Mouse (Mus musculus) midbrain, embryonic 16.5 days (tissue): ENCODE measurements at regions not wholly inside any gene's neighbourhood (a gene's known extent, or its start where the extent isn't known, plus 50 kb on each side); places are given as distances from the start of the nearest gene placed in this dataset.
"Not testable (repeated sequence)": the region's sequence is repeated elsewhere in the genome, so short reads cannot be mapped to it uniquely, and the experiment has no call there.

ENCODE experiments used
- ATAC-seq: fragments of 200-750 bp; cut with Nextera tagmentation; 2 replicates; pipeline ENCODE4 v1.8.0; 2017; ENCODE audit warnings: moderate TSS enrichment
- H3K27ac ChIP-seq: fragments of 300-500 bp; sonication (generic); 2 replicates; pipeline ENCODE4 v1.5.1; 2014; ENCODE audit warnings: mild to moderate bottlenecking, low read length, mixed read lengths
- H3K27me3 ChIP-seq: fragments of 300-500 bp; sonication (generic); 2 replicates; pipeline ENCODE4 v1.6.1; 2014; ENCODE audit warnings: low read depth, low read length, mixed read lengths; ENCODE audit not compliant: control insufficient read depth, insufficient read depth
- H3K36me3 ChIP-seq: fragments of 300-500 bp; sonication (generic); 2 replicates; pipeline ENCODE4 v1.6.1; 2014; ENCODE audit warnings: mild to moderate bottlenecking, low read length, moderate library complexity, mixed read lengths; ENCODE audit not compliant: control insufficient read depth, insufficient read depth
- H3K4me1 ChIP-seq: fragments of 300-500 bp; sonication (generic); 2 replicates; pipeline ENCODE4 v1.6.1; 2014; ENCODE audit warnings: mild to moderate bottlenecking, low read length, mixed read lengths; ENCODE audit not compliant: control insufficient read depth, insufficient read depth
- H3K4me2 ChIP-seq: fragments of 300-500 bp; sonication (generic); 2 replicates; pipeline ENCODE4 v1.6.1; 2014; ENCODE audit warnings: mild to moderate bottlenecking, low read length, mixed read lengths
- H3K4me3 ChIP-seq: fragments of 300-500 bp; sonication (generic); 2 replicates; pipeline ENCODE4 v1.5.1; 2014; ENCODE audit warnings: low read depth, mild to moderate bottlenecking, low read length, moderate library complexity, mixed read lengths
- H3K9ac ChIP-seq: fragments of 300-500 bp; sonication (generic); 2 replicates; pipeline ENCODE4 v1.6.1; 2014; ENCODE audit warnings: low read depth, low read length, mixed read lengths
- H3K9me3 ChIP-seq: fragments of 300-500 bp; sonication (generic); replicated peaks from 2 replicates; pipeline ENCODE4 v1.6.1; 2014; ENCODE audit warnings: mild to moderate bottlenecking, low read length, mixed read lengths; ENCODE audit not compliant: control insufficient read depth, poor library complexity, severe bottlenecking
- WGBS: fragments of 180-500 bp; shearing (Covaris S2); extraction: QIAGEN DNeasy Blood & Tissue Kit; methylation state at CpG from one replicate; pipeline ENCODE4 v1.1.7; 2014; 5-methylcytosine and 5-hydroxymethylcytosine counted together

GRCm38 (mm10) chr12:64788761-64789160 is 128.9 kb upstream of the Gm527 start:
- Histone ChIP-seq H3K27me3 (no peaks in the 10 kb centered on the region), H3K4me1 (no peaks in the 10 kb centered on the region), H3K9me3 (no peaks in the 10 kb centered on the region), H3K4me2 (no peak overlapping the region), H3K36me3 (no peaks in the 10 kb centered on the region), H3K4me3 (no peak overlapping the region), H3K9ac (no peak overlapping the region), H3K27ac (no peak overlapping the region)
- WGBS, result 52% methylated on average over 3 of the region's 3 CpGs
- peak; percentile 62; the same call in 1 of the 2 replicates for ATAC-seq

- not testable (repeated sequence) for H3K9ac ChIP-seq, H3K4me2 ChIP-seq, H3K36me3 ChIP-seq, ATAC-seq, H3K27ac ChIP-seq, H3K4me3 ChIP-seq, H3K27me3 ChIP-seq, H3K4me1 ChIP-seq, H3K9me3 ChIP-seq
- WGBS, result 86% methylated on average over 2 of the region's 2 CpGs
Measured at GRCm38 (mm10) chr12:64808492-64808891, 109.2 kb upstream of the Gm527 start.

GRCm38 (mm10) chr12:64810081-64810480 is 107.6 kb upstream of the Gm527 start:
- no peak for ATAC-seq
- Histone ChIP-seq H3K4me2 (no peak overlapping the region), H3K4me1 (no peaks in the 10 kb centered on the region), H3K36me3 (no peaks in the 10 kb centered on the region), H3K27me3 (no peaks in the 10 kb centered on the region), H3K9me3 (no peaks in the 10 kb centered on the region), H3K4me3 (no peak overlapping the region), H3K27ac (no peak overlapping the region), H3K9ac (no peak overlapping the region)
- WGBS, result 91% methylated on average over 1 of the region's 1 CpGs

- ATAC-seq, result no peak
- WGBS, result 83% methylated on average over 6 of the region's 6 CpGs
Measured at GRCm38 (mm10) chr12:64815871-64816270, 101.8 kb upstream of the Gm527 start.

GRCm38 (mm10) chr12:64817056-64817810 is 100.5 kb upstream of the Gm527 start:
- Histone ChIP-seq H3K36me3 (no peaks in the 10 kb centered on the region), H3K27ac (no peak overlapping the region), H3K4me1 (no peaks in the 10 kb centered on the region), H3K9me3 (no peaks in the 10 kb centered on the region), H3K4me3 (no peak overlapping the region), H3K27me3 (no peaks in the 10 kb centered on the region), H3K9ac (no peak overlapping the region), H3K4me2 (no peak overlapping the region)
- WGBS, result 67% methylated on average over 9 of the region's 9 CpGs
- ATAC-seq, result no peak

More at GRCm38 (mm10) chr12:64815871-64816270, 101.8 kb upstream of the Gm527 start:
- Histone ChIP-seq H3K9ac (no peak overlapping the region), H3K4me3 (no peak overlapping the region), H3K27me3 (no peaks in the 10 kb centered on the region), H3K4me1 (no peaks in the 10 kb centered on the region), H3K9me3 (no peaks in the 10 kb centered on the region), H3K27ac (no peak overlapping the region), H3K4me2 (no peak overlapping the region), H3K36me3 (no peaks in the 10 kb centered on the region)

- WGBS, result 88% methylated on average over 5 of the region's 5 CpGs
- Histone ChIP-seq H3K9ac (no peak overlapping the region), H3K27me3 (no peaks in the 10 kb centered on the region), H3K4me1 (no peaks in the 10 kb centered on the region), H3K36me3 (no peaks in the 10 kb centered on the region), H3K4me3 (no peak overlapping the region), H3K4me2 (no peak overlapping the region), H3K27ac (no peak overlapping the region), H3K9me3 (no peaks in the 10 kb centered on the region)
- no peak for ATAC-seq
Measured at GRCm38 (mm10) chr12:64820722-64821121, 97.0 kb upstream of the Gm527 start.

GRCm38 (mm10) chr12:64829662-64830249 is 88.0 kb upstream of the Gm527 start:
- peaks cover 3% of the 10 kb centered on the region; the same call in 1 of the 2 replicates for H3K4me1 ChIP-seq
- ATAC-seq, result peak; percentile 91
- 5% methylated on average over 1 of the region's 1 CpGs for WGBS

GRCm38 (mm10) chr12:64832313-64833151 is 85.2 kb upstream of the Gm527 start:
- no peak overlapping the region for H3K27ac ChIP-seq
- no peaks in the 10 kb centered on the region for H3K27me3 ChIP-seq
- H3K9ac ChIP-seq, result no peak overlapping the region
- H3K4me2 ChIP-seq, result no peak overlapping the region
- no peak overlapping the region for H3K4me3 ChIP-seq
- no peaks in the 10 kb centered on the region for H3K9me3 ChIP-seq
- ATAC-seq, result peak; percentile 83
- WGBS, result 26% methylated on average over 9 of the region's 9 CpGs
- H3K4me1 ChIP-seq, result peaks cover 3% of the 10 kb centered on the region; the same call in 1 of the 2 replicates
- no peaks in the 10 kb centered on the region for H3K36me3 ChIP-seq

More at GRCm38 (mm10) chr12:64829662-64830249, 88.0 kb upstream of the Gm527 start:
- Histone ChIP-seq H3K9me3 (no peaks in the 10 kb centered on the region), H3K27me3 (no peaks in the 10 kb centered on the region), H3K4me2 (no peak overlapping the region), H3K9ac (no peak overlapping the region), H3K27ac (no peak overlapping the region), H3K36me3 (no peaks in the 10 kb centered on the region), H3K4me3 (no peak overlapping the region)

GRCm38 (mm10) chr12:64857709-64858108 is 60.0 kb upstream of the Gm527 start:
- no peak for ATAC-seq
- Histone ChIP-seq H3K9ac (no peak overlapping the region), H3K27me3 (no peaks in the 10 kb centered on the region), H3K36me3 (no peaks in the 10 kb centered on the region), H3K27ac (no peak overlapping the region), H3K4me3 (no peak overlapping the region), H3K9me3 (no peaks in the 10 kb centered on the region), H3K4me2 (no peak overlapping the region), H3K4me1 (no peaks in the 10 kb centered on the region)
